Mouse (Mus musculus) gonadal fat pad, adult 2 months (tissue): Measurements from ENCODE around the gene Gm20604. TPM values are rescaled to one million over a fixed set of nuclear protein-coding genes. Genes with fewer than 3 reads are reported as not detected.

Source experiments
- polyA plus RNA-seq: library from polyadenylated mRNA; depleted of rRNA; stranded (reverse); fragments of >200 nt; gene quantifications from 2 replicates; pipeline ENCODE4 v1.2.3, GENCODE M21; 2012; rRNA removed

The Gm20604 gene
- polyA plus RNA-seq, 1 experiment: 3.4 TPM

Other genes with a start within 250 kb of the Gm20604 start
- gene Chga, start 203.7 kb downstream of the Gm20604 start, polyA plus RNA-seq: 0.19 and 0.26 TPM in 2 replicates
- gene Itpk1, start 53.7 kb downstream of the Gm20604 start, polyA plus RNA-seq: 71.0 and 81.2 TPM in 2 replicates
- 1.1 and 1.4 TPM in 2 replicates for gene Moap1, start 15.0 kb downstream of the Gm20604 start, polyA plus RNA-seq
- gene Tmem251, start 14.9 kb downstream of the Gm20604 start, polyA plus RNA-seq: 2.8 and 3.2 TPM in 2 replicates
- not detected in 2 replicates for gene Gm28051, start 907 bp downstream of the Gm20604 start, polyA plus RNA-seq
- gene Gon7, start 869 bp downstream of the Gm20604 start, polyA plus RNA-seq: 8.1 and 15.4 TPM in 2 replicates
- 19.2 and 20.2 TPM in 2 replicates for gene Ubr7, start 705 bp downstream of the Gm20604 start, polyA plus RNA-seq
- 16.8 and 18.2 TPM in 2 replicates for gene Btbd7, start 119.8 kb upstream of the Gm20604 start, polyA plus RNA-seq
- gene Cox8c, start 140.6 kb upstream of the Gm20604 start, polyA plus RNA-seq: 1.6 TPM in 2 replicates
- 0.41 and 1.1 TPM in 2 replicates for gene Unc79, start 190.2 kb upstream of the Gm20604 start, polyA plus RNA-seq